Mouse (Mus musculus) E14TG2a.4 (cell line): Measurements from ENCODE around the gene Pik3r1.

Source experiments
- CTCF ChIP-seq: conservative IDR thresholded peaks from 2 replicates; pipeline ENCODE4 v1.5.1; 2014; ENCODE audit warnings: low read length
- POU5F1 ChIP-seq: IDR thresholded peaks from 2 replicates; pipeline ENCODE4 v1.6.1; 2014; ENCODE audit warnings: low read length, borderline replicate concordance

DNA sequence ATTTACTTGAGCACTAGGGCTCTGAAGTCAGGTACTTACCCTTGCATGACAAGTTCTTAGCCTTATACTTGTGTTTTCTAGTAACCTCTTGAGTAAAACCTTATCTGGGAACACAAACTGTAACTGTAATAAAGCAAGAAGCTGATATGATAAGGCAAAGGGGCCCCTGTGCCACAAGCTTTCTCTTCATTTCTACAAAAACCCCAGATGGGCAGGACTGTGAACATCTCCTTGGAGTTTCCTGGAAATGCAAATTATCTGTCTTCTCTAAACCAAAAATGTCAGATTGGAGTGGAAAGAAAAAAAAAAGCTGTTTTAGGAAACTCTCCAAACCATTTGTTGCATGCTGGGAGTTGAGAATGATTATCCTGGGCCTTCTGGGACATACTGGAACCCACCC, 3.1 kb upstream of the Pik3r1 start:
- TF ChIP-seq CTCF (no peak), POU5F1 (no peak)
